Mouse (Mus musculus) neutrophil, adult 83 days (primary cell): ENCODE measurements around the gene Tanc1. TPM values are rescaled to one million over a fixed set of nuclear protein-coding genes. Genes with fewer than 3 reads are reported as not detected.

Experiments
- total RNA-seq, 2 experiments: library from RNA; stranded (reverse); gene quantifications; one replicate each; pipeline ENCODE4 v1.2.4; 2023

The Tanc1 gene
- 1 to 10 TPM; 6.2 to 6.3 TPM for total RNA-seq

GRCm38 (mm10) chr2:59611831-59612732 lies at the start of gene Tanc1:
Gene Tanc1 (plus strand): TSS chr2:59612042.

GRCm38 (mm10) chr2:59881831-59882741 lies 270.2 kb downstream of the Tanc1 start, which contains the start of gene Wdsub1:
Gene Wdsub1 (minus strand): TSS chr2:59882591.

Other genes starting within 250 kb of the Tanc1 start
- not detected for gene Dapl1, start 127.4 kb upstream of the Tanc1 start, total RNA-seq